Mouse (Mus musculus): Measurements from ENCODE around the gene Znrf4.

The Znrf4 gene

DNA sequence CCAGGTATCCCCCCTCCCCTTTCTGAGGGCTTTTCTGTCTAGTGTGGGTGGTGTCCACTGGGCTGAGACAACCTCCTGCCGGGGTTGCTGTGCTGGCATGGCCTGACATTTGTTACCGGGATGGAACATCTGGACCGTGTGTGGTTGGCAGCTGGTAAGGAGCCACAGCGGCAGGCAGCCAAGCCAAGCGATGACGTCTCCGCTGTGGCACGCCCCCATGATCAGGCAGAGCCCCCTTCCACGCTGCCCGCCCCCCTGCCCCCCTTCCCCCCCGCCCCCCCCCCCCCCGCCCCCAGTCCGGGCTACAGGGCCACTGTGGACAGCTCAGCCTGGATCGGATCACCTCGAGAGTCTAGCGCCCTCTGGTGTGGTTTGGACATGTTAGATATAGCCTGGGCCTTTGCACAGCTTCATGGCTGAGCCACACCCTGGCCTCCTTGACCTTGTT is 24.8 kb downstream of the Znrf4 start:
- peak; percentile 69 to 72 for DNase-seq

- DNase-seq: no peak
Observed at GRCm38 (mm10) chr17:56485926-56486325, 26.3 kb downstream of the Znrf4 start.

- no peak for DNase-seq
Observed at GRCm38 (mm10) chr17:56485118-56485517, 27.1 kb downstream of the Znrf4 start.

DNA sequence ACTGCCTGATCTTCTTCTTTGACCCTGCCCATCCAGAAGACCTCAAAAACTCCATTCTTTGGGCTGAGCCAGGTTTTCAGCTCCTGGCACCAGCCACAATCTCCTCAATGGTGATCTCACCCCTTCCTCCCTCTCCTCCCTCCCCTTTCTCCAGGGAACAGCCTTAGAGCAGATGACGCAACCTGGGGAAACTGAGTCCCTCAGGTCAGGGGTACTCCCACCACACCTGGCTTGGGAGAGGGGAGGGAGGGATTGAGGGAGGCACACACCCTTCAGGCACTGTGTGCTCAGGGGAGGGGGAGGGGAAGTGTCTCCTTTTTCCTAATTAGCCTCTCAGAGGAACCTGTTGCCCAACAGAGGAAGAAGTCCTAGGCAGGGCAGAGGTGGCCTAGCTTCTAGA is 29.6 kb downstream of the Znrf4 start:
- DNase-seq: no peak

DNA sequence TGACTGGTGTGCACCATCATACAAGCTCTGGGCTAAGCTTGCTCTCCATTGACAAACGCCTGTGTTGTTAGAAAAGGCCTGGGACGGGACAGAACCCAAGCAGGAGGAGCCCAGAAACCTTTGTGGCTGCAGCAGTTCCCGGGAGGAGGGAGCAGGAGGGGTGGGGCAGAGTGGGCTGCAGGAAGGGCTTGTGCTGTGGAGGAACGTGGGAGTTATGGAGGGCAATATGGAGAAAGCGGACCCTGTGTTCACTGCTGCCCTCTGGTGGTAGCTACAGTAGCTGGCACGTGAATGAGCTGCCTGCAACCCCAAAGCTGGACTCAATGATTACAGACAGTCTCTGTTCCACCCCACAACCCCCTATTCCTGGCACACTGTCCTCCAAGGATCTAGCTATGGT is 32.9 kb downstream of the Znrf4 start:
- peak; percentile 80 to 84 for DNase-seq

GRCm38 (mm10) chr17:56478191-56478611 is 34.0 kb downstream of the Znrf4 start:
- DNase-seq: peak in 1 of 2 experiments; percentile 57

DNA sequence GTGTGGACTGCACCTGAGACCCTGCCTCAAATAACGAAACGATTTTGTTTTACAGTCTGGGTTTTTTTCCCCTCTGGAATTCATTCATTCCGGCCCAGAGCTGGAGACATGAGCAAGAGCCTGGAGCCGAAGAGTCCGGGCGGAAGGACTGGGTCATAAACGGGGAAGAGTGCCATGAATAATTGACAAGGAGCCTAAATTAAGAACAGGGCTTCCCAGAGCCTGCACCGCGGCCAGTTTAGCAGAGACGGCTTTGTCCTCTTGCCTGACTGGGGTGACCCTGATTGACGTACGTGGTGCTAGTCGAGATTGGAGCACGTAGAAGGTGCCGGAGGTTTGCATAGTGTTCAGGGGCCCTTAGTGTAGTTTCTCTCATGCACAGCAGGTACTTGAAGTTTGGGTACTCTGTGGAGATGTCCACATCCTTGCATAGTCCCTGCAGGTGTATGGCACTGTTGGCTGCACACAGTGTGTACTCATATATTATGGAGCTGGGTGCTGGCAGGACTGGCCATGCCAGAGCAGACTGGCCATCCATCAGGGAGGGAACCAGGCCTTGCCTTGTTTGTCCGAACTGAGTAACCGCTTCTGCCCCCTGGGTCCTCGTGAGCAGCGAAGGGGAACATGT is 34.9 kb downstream of the Znrf4 start:
- no peak for DNase-seq

DNA sequence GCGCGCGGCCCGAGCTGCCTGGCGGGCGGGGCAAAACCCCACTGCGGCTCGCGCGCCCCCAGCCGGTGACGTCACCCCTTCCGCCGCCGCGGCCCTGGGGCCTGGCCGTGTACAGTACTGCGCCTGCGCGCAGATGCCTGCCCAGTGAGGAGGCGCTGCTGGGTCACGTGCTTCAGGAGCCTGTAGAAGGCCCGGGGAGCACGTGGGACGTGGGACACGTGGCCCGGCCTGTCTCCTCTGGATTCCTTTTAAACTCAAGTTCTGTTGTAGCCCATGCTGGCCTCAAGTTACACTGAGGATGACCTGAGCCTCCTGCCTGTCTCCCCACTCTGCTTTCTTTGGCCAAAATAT is 35.9 kb downstream of the Znrf4 start, which contains the start of gene Ptprs:
Gene Ptprs (minus strand): TSS at position 82 of the 351 bp plus-strand sequence.
- DNase-seq: peak; percentile 94 to 97

- peak in 1 of 2 experiments; percentile 54 for DNase-seq
Observed at GRCm38 (mm10) chr17:56475584-56476401, 36.4 kb downstream of the Znrf4 start.

GRCm38 (mm10) chr17:56474831-56475581 is 37.2 kb downstream of the Znrf4 start:
- DNase-seq: peak; percentile 69 to 87

DNA sequence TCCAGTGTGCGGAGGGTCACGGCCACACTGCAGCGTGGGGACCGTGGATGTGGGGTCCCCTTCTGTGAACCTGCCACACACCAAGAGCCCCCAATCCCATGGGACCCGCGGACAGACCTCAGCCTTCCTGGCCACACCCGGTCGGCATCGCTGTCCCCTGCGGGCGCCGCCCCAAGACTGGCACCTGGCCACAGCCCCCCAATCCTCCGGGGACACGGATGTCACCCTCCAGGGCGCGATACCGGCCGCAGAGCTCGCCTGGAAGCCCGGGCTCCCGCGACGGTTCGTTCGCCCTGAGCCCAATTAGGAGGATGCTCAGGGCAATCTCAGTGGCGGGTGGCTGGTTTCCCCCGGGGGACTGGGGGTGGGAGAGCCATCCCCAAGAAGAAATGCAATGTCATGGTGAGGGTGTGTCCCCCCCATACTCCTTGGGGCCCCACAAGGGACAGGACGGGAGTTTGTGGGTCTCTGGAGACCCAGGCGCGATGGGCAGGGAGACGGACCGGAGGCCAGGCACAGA is 37.9 kb downstream of the Znrf4 start:
- DNase-seq: no peak

DNA sequence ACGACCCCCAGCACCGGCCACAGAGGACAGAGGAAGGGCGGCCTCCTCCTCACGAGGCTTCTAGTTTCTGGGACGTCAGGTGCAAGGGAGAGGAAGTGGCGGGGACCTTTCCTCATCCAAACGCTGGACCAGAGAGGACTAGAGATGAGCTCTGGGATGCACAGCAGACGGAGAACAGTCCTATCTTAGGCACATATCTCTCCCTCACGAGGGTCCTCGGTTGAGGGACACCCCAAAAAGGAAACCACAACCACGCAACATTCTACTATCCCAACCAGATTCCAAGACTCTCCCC is 38.7 kb downstream of the Znrf4 start:
- DNase-seq: no peak

GRCm38 (mm10) chr17:56472733-56473610 is 39.3 kb downstream of the Znrf4 start:
- DNase-seq: peak; percentile 79

DNA sequence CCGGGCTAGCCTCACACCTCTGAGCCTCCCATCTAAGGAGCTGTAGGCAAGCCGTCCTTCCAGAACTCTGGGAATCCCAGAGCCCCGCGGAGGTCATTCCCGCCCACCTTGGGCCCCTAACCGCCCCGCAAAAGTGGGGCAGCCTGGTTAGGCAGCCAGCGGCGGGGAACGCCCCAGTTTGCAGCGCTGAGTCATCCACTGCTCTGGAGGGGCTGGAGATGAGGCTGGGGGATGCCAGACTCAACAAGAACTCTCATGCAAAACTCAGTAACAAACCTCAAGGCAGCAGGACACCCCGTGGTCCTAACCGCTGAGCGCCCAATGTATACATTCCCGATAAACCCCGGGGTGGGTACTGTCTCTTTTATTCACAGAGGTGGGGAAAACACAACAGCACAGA is 40.1 kb downstream of the Znrf4 start:
- no peak for DNase-seq

DNA sequence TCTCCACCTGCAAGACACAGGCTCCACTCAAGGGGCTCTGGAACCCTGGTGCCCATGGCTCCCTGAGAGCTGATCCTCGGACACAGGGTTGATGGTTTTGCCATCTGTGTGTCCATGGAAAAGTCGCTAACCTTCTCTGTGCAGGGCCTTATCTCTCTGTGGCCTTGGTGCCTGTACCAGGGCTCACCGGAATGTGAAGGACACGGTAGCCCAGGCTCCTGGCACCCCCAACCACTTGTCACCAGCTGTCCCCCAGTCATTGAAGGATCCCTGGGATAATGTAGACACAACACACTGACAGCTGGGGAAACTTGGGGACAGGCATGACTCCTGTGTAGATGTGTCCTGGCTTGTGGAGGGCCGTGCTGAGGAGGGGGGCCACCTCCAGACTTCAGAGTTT is 41.1 kb downstream of the Znrf4 start:
- DNase-seq: no peak

DNA sequence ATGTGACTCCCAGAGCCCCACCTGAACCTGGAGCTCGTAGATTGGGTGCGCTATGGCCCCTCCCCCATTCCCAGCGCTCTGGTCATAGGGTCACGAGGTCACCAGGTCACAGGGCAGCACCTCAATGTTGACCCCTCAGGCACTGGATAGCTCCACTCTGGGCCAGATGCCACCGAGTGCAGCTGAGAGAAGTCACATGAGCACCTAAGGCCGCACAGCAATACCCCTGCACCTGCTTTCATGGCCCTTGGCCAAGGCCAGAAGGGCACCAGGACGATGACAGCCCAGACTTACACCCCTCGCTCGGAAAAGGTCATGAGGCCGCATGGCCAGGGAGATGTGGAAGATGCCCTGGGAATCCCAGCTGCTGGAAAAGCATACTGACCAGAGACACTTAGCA is 41.7 kb downstream of the Znrf4 start:
- no peak for DNase-seq

DNA sequence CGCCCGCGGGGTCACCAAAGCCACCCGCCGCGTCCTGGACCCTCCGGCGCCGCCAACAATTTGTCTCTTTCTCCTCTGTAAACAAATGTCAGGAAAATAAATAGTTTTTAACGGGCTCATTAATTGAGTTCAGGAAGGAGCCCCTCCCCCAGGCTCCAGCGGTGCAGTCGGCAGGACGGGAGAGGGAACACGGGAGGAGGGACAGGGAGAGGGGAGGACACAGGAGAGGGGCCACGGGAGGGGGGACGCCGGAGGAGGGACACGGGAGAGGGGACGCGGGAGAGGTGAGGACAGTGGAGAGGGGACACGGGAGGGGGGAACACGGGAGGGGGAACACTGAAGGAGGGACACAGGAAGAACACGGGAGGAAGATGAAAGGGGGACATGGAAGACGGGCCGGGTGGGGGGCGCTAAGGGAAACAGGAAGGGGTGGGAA is 42.2 kb downstream of the Znrf4 start:
- DNase-seq: peak; percentile 62 to 79

- DNase-seq: no peak
Observed at GRCm38 (mm10) chr17:56469275-56469674, 43.0 kb downstream of the Znrf4 start.

- DNase-seq: peak; percentile 41 to 78
Observed at GRCm38 (mm10) chr17:56468870-56469269, 43.4 kb downstream of the Znrf4 start.

DNA sequence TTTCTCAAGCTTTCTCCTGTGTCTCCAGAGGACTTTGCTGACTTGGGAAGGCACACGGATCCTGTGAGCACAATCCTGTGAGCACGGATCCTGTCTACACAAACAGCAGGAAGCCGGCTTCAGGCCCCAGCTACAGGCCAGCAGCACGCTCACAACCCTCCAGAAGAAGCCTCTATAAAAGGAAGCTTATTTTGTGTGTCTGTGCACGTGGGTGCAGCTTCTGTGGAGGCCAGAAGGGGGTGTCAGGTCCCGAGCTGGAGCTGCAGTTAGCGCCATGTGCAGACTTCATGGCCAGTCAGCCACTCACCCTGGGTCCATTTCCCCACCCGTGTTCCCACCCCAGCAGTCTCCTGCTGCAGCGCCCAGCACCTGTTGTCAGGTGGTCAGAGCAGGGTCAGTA is 43.9 kb downstream of the Znrf4 start:
- DNase-seq: no peak

GRCm38 (mm10) chr17:56467456-56467884 is 44.8 kb downstream of the Znrf4 start:
- peak; percentile 79 to 88 for DNase-seq

GRCm38 (mm10) chr17:56466747-56467146 is 45.5 kb downstream of the Znrf4 start:
- DNase-seq: no peak

Measured in lung, postnatal 4 days (tissue).